ENCODE assay signal across 9 mouse cellular contexts in genomic region chrX:66648911-66649620, GRCm38 (mm10). TPM values are rescaled to one million over a fixed set of nuclear protein-coding genes. Genes with fewer than 3 reads are reported as not detected.
DNase-seq lines count a peak whose midpoint lies in the region; ATAC-seq and TF ChIP-seq lines count a peak whose summit lies in the region.
"Had no signal": no experiment of that assay in that cellular context is flagged by ENCODE, and none has a peak within 500 bp of the region (broad histone marks: within the 10 kb centered on the region; RNA-seq: fewer than 3 reads in every experiment).

TSS of gene Slitrk2 (plus strand) at chrX:66649318.

- no peaks in the 10 kb centered on the region for H3K36me3 ChIP-seq in heart, embryonic 12.5 days
- no peaks in the 10 kb centered on the region for H3K36me3 ChIP-seq in hindbrain, embryonic 15.5 days
- H3K36me3 ChIP-seq in limb, embryonic 15.5 days, result no peaks in the 10 kb centered on the region
- H3K36me3 ChIP-seq in stomach, postnatal 0 days (ENCODE audit: control insufficient read depth, insufficient read depth, low read length), result no peaks in the 10 kb centered on the region

- no peak for TF ChIP-seq CTCF in cortical plate, adult 2 months (IDR thresholded peaks at IDR 0.05; ENCODE audit: extremely low read depth, insufficient read depth, low read length)
- no peak for TF ChIP-seq CTCF in stomach, postnatal 0 days (IDR thresholded peaks at IDR 0.05; ENCODE audit: low read depth)

- intact Hi-C loops in gastrocnemius, postnatal 14 days (cut with DNase I; ENCODE audit: low total_unique reads), result no loop called here

- TF ChIP-seq POLR2A in cortical plate, adult 2 months (IDR thresholded peaks at IDR 0.05; ENCODE audit: extremely low read depth, insufficient read depth, low read length), result no peak

- DNase-seq in heart, adult 8-10 months (ENCODE audit: low spot score), result no peak
- no peak for DNase-seq in stomach, postnatal 0 days (ENCODE audit: low spot score)
- DNase-seq in gastrocnemius, postnatal 14 days, result no peak
- DNase-seq in urinary bladder, postnatal 36 days (ENCODE audit: low spot score in 2 of 2), result no peak

- 8% methylated on average over 25 of the region's 25 CpGs for WGBS in heart, embryonic 12.5 days
- WGBS in hindbrain, embryonic 15.5 days, result 15% methylated on average over 25 of the region's 25 CpGs
- 19% methylated on average over 21 of the region's 25 CpGs for WGBS in limb, embryonic 15.5 days
- 15% methylated on average over 24 of the region's 25 CpGs for WGBS in stomach, postnatal 0 days

- no peaks in the 10 kb centered on the region for H3K9me3 ChIP-seq in heart, embryonic 12.5 days (replicated peaks)
- no peaks in the 10 kb centered on the region for H3K9me3 ChIP-seq in hindbrain, embryonic 15.5 days
- no peaks in the 10 kb centered on the region for H3K9me3 ChIP-seq in limb, embryonic 15.5 days
- H3K9me3 ChIP-seq in stomach, postnatal 0 days (ENCODE audit: control insufficient read depth, low read length), result no peaks in the 10 kb centered on the region

- ATAC-seq in heart, embryonic 12.5 days (ENCODE audit: insufficient number of reproducible peaks, low FRiP score), result no peak
- peak; percentile 85 for ATAC-seq in hindbrain, embryonic 15.5 days (ENCODE audit: low FRiP score, low read depth)
- ATAC-seq in limb, embryonic 15.5 days (ENCODE audit: insufficient number of reproducible peaks, low FRiP score, low TSS enrichment, low read depth), result no peak
- ATAC-seq in stomach, postnatal 0 days (ENCODE audit: low FRiP score, low TSS enrichment), result no peak

- peak within 1 kb of the TSS; percentile 30; the same call in 1 of the 2 replicates for H3K9ac ChIP-seq in heart, embryonic 12.5 days
- peak within 1 kb of the TSS; percentile 46 for H3K9ac ChIP-seq in hindbrain, embryonic 15.5 days
- H3K9ac ChIP-seq in limb, embryonic 15.5 days, result no peak within 1 kb of the TSS
- no peak within 1 kb of the TSS for H3K9ac ChIP-seq in stomach, postnatal 0 days (ENCODE audit: low read length)

- no peak for TF ChIP-seq EP300 in stomach, postnatal 0 days (optimal IDR thresholded peaks at IDR 0.05)

- no peaks in the 10 kb centered on the region; the same call in none of the 2 replicates for H3K27me3 ChIP-seq in heart, embryonic 12.5 days (replicated peaks)
- no peaks in the 10 kb centered on the region for H3K27me3 ChIP-seq in hindbrain, embryonic 15.5 days
- H3K27me3 ChIP-seq in limb, embryonic 15.5 days, result peaks cover 4% of the 10 kb centered on the region
- H3K27me3 ChIP-seq in stomach, postnatal 0 days (ENCODE audit: control insufficient read depth, insufficient read depth, low read length), result no peaks in the 10 kb centered on the region

- no peaks in the 10 kb centered on the region for H3K4me1 ChIP-seq in heart, embryonic 12.5 days (replicated peaks)
- peaks cover 2% of the 10 kb centered on the region; the same call in 1 of the 2 replicates for H3K4me1 ChIP-seq in cortical plate, adult 2 months (ENCODE audit: control insufficient read depth, insufficient read depth, low read length)
- 0 out of 2 replicates have a peak, but pooled peaks cover 5% of the 10 kb centered on the region for H3K4me1 ChIP-seq in hindbrain, embryonic 15.5 days (replicated peaks)
- peaks cover 4% of the 10 kb centered on the region; the same call in 1 of the 2 replicates for H3K4me1 ChIP-seq in limb, embryonic 15.5 days
- H3K4me1 ChIP-seq in stomach, postnatal 0 days (replicated peaks; ENCODE audit: control insufficient read depth, insufficient read depth), result no peaks in the 10 kb centered on the region

- no peak within 1 kb of the TSS for H3K27ac ChIP-seq in heart, embryonic 12.5 days (ENCODE audit: poor library complexity, severe bottlenecking)
- H3K27ac ChIP-seq in cortical plate, adult 2 months (ENCODE audit: insufficient read depth, low read length), result peak within 1 kb of the TSS; percentile 98
- H3K27ac ChIP-seq in hindbrain, embryonic 15.5 days (replicated peaks), result peak within 1 kb of the TSS; percentile 38; the same call in 1 of the 2 replicates
- no peak within 1 kb of the TSS for H3K27ac ChIP-seq in limb, embryonic 15.5 days
- H3K27ac ChIP-seq in stomach, postnatal 0 days (replicated peaks), result no peak within 1 kb of the TSS

- H3K4me3 ChIP-seq in heart, embryonic 12.5 days, result peak within 1 kb of the TSS; percentile 46
- H3K4me3 ChIP-seq in cortical plate, adult 2 months (ENCODE audit: insufficient read depth, low read length), result peak within 1 kb of the TSS; percentile 95
- H3K4me3 ChIP-seq in hindbrain, embryonic 15.5 days, result peak within 1 kb of the TSS; percentile 45
- H3K4me3 ChIP-seq in limb, embryonic 15.5 days, result peak within 1 kb of the TSS; percentile 30
- H3K4me3 ChIP-seq in stomach, postnatal 0 days (ENCODE audit: low read depth, low read length), result peak within 1 kb of the TSS; percentile 13; the same call in 1 of the 2 replicates

- peak within 1 kb of the TSS; percentile 81 for H3K4me2 ChIP-seq in heart, embryonic 12.5 days
- peak within 1 kb of the TSS; percentile 64 for H3K4me2 ChIP-seq in hindbrain, embryonic 15.5 days
- peak within 1 kb of the TSS; percentile 50 for H3K4me2 ChIP-seq in limb, embryonic 15.5 days
- peak within 1 kb of the TSS; percentile 38 for H3K4me2 ChIP-seq in stomach, postnatal 0 days (replicated peaks; ENCODE audit: low read depth)

RNA-seq across cellular contexts. Expression of gene Slitrk2, which starts in this region (rescaled TPM):
- 0.66 and 0.96 TPM in 2 replicates for polyA plus RNA-seq in heart, embryonic 12.5 days (2016; fragmentation: Nextera tagmentation; extraction: Ambion mirVana)
- total RNA-seq in heart, adult 8-10 months (2022), result under 1 TPM; 0.11 to 0.34 (median 0.20) TPM
- polyA plus RNA-seq in cortical plate, adult 2 months (2012; rRNA removed), result 11.4 and 12.4 TPM in 2 replicates
- 9.6 and 10.3 TPM in 2 replicates for polyA plus RNA-seq in hindbrain, embryonic 15.5 days (2015; fragmentation: Nextera tagmentation; extraction: Ambion mirVana)
- polyA plus RNA-seq in limb, embryonic 15.5 days (2015; fragmentation: Nextera tagmentation; extraction: Ambion mirVana), result 2.3 and 3.3 TPM in 2 replicates
- 0.63 and 0.70 TPM in 2 replicates for polyA plus RNA-seq in stomach, postnatal 0 days (2015; fragmentation: Nextera tagmentation; extraction: Ambion mirVana)
- total RNA-seq in gastrocnemius, postnatal 14 days (2021), result under 1 TPM; 0.09 to 0.31 TPM
- polyA plus RNA-seq: C2C12 had no signal

Comparison
In these comparisons a context has a peak if more than half of its experiments do, and no peak if none do; other contexts are left out.
1. H3K27ac ChIP-seq: peak in cortical plate, adult 2 months (single experiment) and hindbrain, embryonic 15.5 days (single experiment); none in heart, embryonic 12.5 days (single experiment), limb, embryonic 15.5 days (single experiment) and stomach, postnatal 0 days (single experiment).
2. H3K4me3 ChIP-seq: peak in every context shown above with its lines; median percentile 95 in cortical plate, adult 2 months; 46 in heart, embryonic 12.5 days; 45 in hindbrain, embryonic 15.5 days; 30 in limb, embryonic 15.5 days; 13 in stomach, postnatal 0 days.
3. H3K9ac ChIP-seq: peak in heart, embryonic 12.5 days (single experiment) and hindbrain, embryonic 15.5 days (single experiment); none in limb, embryonic 15.5 days (single experiment) and stomach, postnatal 0 days (single experiment).
4. Peak in every context shown above with its lines, with median percentiles within 50 percentile points of each other: H3K4me2 ChIP-seq.